Mouse (Mus musculus) thymus, adult 2 months (tissue): ENCODE measurements around the gene Armc3. TPM values are rescaled to one million over a fixed set of nuclear protein-coding genes. Genes with fewer than 3 reads are reported as not detected.

ENCODE experiments used
- DNase-seq: peaks from one replicate; pipeline ENCODE4 v3.0.0; 2021
- H3K27ac ChIP-seq: fragments of 200-500 bp; 2 replicates; pipeline ENCODE4 v1.5.1; 2012; ENCODE audit warnings: low read length, control low read depth; ENCODE audit not compliant: control insufficient read depth, insufficient read depth
- H3K27me3 ChIP-seq: fragments of 200-500 bp; 2 replicates; pipeline ENCODE4 v1.6.1; 2012; ENCODE audit warnings: mild to moderate bottlenecking, low read length, moderate library complexity, mixed read lengths; ENCODE audit not compliant: control insufficient read depth, insufficient read depth
- H3K36me3 ChIP-seq: fragments of 200-500 bp; 2 replicates; pipeline ENCODE4 v1.6.1; 2012; ENCODE audit warnings: mild to moderate bottlenecking, low read length, moderate library complexity; ENCODE audit not compliant: control insufficient read depth, insufficient read depth
- H3K4me1 ChIP-seq: fragments of 200-500 bp; replicated peaks from 2 replicates; pipeline ENCODE4 v1.6.1; 2012; ENCODE audit warnings: low read length; ENCODE audit not compliant: control insufficient read depth, insufficient read depth
- H3K4me3 ChIP-seq: fragments of 200-500 bp; 2 replicates; pipeline ENCODE4 v1.5.1; 2012; ENCODE audit warnings: mild to moderate bottlenecking, low read length, control low read depth, moderate library complexity; ENCODE audit not compliant: control insufficient read depth, insufficient read depth
- CTCF ChIP-seq: fragments of 200-500 bp; IDR thresholded peaks from 2 replicates; pipeline ENCODE4 v1.5.1; 2012; ENCODE audit warnings: mild to moderate bottlenecking, control low read depth, low read length, moderate library complexity, borderline replicate concordance; ENCODE audit not compliant: control insufficient read depth, poor library complexity, insufficient read depth; ENCODE audit errors: extremely low read depth
- POLR2A ChIP-seq: fragments of 200-500 bp; IDR thresholded peaks from 2 replicates; pipeline ENCODE4 v1.6.1; 2012; ENCODE audit warnings: mild to moderate bottlenecking, low read length, control low read depth, moderate library complexity; ENCODE audit not compliant: control insufficient read depth, poor library complexity, insufficient read depth; ENCODE audit errors: extremely low read depth
- WGBS: fragments of 180-500 bp; shearing (Covaris S2); methylation state at CpG from one replicate; pipeline ENCODE4 v1.1.7; 2018; 5-methylcytosine and 5-hydroxymethylcytosine counted together
- polyA plus RNA-seq: library from polyadenylated mRNA; depleted of rRNA; stranded (reverse); fragments of >200 nt; gene quantifications from 2 replicates; pipeline ENCODE4 v1.2.3, GENCODE M21; 2012

Armc3 gene
- polyA plus RNA-seq, 1 experiment = 0.11 TPM

- H3K27me3 ChIP-seq = no peaks in the 10 kb centered on the region
- no peak overlapping the region for H3K4me3 ChIP-seq
- H3K36me3 ChIP-seq = no peaks in the 10 kb centered on the region
- no peak overlapping the region for H3K27ac ChIP-seq
- no peak for DNase-seq
- WGBS = 7% methylated on average over 1 of the region's 1 CpGs
- no peak for TF ChIP-seq POLR2A
- TF ChIP-seq CTCF = no peak
- H3K4me1 ChIP-seq = no peaks in the 10 kb centered on the region
Measured at GRCm38 (mm10) chr2:19176827-19177236, 22.3 kb upstream of the Armc3 start.

- Histone ChIP-seq H3K4me1 (peaks cover 6% of the 10 kb centered on the region), H3K4me3 (peak overlapping the region; percentile 47; the same call in 1 of the 2 replicates), H3K36me3 (no peaks in the 10 kb centered on the region), H3K27ac (no peak overlapping the region), H3K27me3 (no peaks in the 10 kb centered on the region)
- TF ChIP-seq CTCF = no peak
- no peak for TF ChIP-seq POLR2A
- DNase-seq = no peak
- 34% methylated on average over 13 of the region's 13 CpGs for WGBS
Measured at GRCm38 (mm10) chr2:19199366-19199853, 308 bp downstream of the Armc3 start.

DNA sequence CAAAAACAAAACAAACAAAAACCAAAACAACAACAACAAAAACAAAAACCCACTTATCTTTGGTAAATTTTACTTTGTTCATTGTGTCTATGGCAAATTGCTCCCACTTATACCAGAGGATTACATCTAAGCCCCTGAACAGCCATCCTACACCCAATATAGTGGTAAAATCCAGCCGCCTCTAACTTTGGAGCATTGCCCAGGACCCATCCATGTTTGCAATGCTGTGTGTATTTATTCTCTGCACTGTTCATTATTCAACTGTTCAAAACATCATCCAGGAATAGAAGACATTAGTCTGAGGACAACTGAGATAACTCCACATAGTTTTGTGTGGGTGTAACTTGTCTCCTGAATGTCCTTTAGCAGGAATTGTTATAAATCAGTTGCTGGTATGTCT lies 1.0 kb downstream of the Armc3 start:
- Histone ChIP-seq H3K27me3 (no peaks in the 10 kb centered on the region), H3K27ac (no peak overlapping the region), H3K4me1 (peaks cover 6% of the 10 kb centered on the region), H3K36me3 (no peaks in the 10 kb centered on the region), H3K4me3 (no peak overlapping the region)
- WGBS = 91% methylated on average over 1 of the region's 1 CpGs
- DNase-seq = no peak
- TF ChIP-seq CTCF (no peak), POLR2A (no peak)

DNA sequence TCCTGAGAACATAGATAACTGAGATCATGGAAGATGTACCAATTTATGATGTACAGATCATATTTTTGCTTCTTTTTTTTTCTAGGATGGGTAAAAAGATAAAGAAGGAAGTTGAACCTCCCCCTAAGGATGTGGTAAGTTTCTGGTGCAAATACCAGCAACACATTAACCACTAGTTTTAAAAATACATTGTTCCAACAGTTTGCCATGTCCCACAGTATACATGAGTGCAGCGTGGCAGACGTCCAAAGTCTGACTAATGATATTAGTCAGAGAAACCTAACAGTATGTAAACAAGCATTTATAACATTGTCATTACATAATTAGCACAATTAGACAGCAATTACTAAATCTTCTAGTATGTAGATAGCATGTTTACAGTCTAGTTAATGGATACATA lies 2.6 kb downstream of the Armc3 start:
- Histone ChIP-seq H3K4me1 (peaks cover 6% of the 10 kb centered on the region), H3K4me3 (no peak overlapping the region), H3K36me3 (no peaks in the 10 kb centered on the region), H3K27me3 (no peaks in the 10 kb centered on the region), H3K27ac (no peak overlapping the region)
- 12% methylated on average over 2 of the region's 2 CpGs for WGBS
- no peak for TF ChIP-seq POLR2A
- TF ChIP-seq CTCF = no peak
- no peak for DNase-seq

- H3K36me3 ChIP-seq = no peaks in the 10 kb centered on the region
- H3K27ac ChIP-seq = no peak overlapping the region
- no peak for DNase-seq
- no peaks in the 10 kb centered on the region for H3K27me3 ChIP-seq
- TF ChIP-seq CTCF (no peak), POLR2A (no peak)
- no peak overlapping the region for H3K4me3 ChIP-seq
- 76% methylated on average over 5 of the region's 5 CpGs for WGBS
- no peaks in the 10 kb centered on the region for H3K4me1 ChIP-seq
Measured at GRCm38 (mm10) chr2:19234305-19234704, 35.2 kb downstream of the Armc3 start.

GRCm38 (mm10) chr2:19235193-19235592 lies 36.1 kb downstream of the Armc3 start:
- Histone ChIP-seq H3K27me3 (no peaks in the 10 kb centered on the region), H3K36me3 (no peaks in the 10 kb centered on the region), H3K4me3 (no peak overlapping the region), H3K27ac (no peak overlapping the region), H3K4me1 (no peaks in the 10 kb centered on the region)
- TF ChIP-seq CTCF = no peak
- TF ChIP-seq POLR2A = no peak
- 43% methylated on average over 2 of the region's 2 CpGs for WGBS
- no peak for DNase-seq

DNA sequence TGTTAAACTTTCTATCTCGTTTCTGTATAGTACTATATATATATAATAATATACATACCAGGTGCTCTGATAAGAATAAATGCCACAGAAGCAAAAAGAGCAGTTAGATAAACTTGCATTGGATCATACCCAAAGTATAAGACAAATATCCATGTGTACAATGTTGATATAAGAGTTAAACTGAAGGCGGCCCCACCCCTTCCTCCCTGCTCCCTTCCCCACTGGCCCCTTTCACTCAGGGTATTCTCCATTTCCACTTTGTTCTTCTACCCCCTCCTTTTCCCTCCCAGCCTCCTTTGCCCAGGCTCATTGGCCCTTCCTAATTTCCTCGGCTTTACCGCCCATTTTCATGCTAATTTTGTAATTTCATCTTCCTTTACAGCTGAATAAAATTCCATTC lies 36.5 kb downstream of the Armc3 start:
- H3K4me1 ChIP-seq = no peaks in the 10 kb centered on the region
- no peak for DNase-seq
- no peaks in the 10 kb centered on the region for H3K27me3 ChIP-seq
- 84% methylated on average over 4 of the region's 4 CpGs for WGBS
- no peak overlapping the region for H3K4me3 ChIP-seq
- H3K27ac ChIP-seq = no peak overlapping the region
- TF ChIP-seq POLR2A (no peak), CTCF (no peak)
- H3K36me3 ChIP-seq = no peaks in the 10 kb centered on the region

DNA sequence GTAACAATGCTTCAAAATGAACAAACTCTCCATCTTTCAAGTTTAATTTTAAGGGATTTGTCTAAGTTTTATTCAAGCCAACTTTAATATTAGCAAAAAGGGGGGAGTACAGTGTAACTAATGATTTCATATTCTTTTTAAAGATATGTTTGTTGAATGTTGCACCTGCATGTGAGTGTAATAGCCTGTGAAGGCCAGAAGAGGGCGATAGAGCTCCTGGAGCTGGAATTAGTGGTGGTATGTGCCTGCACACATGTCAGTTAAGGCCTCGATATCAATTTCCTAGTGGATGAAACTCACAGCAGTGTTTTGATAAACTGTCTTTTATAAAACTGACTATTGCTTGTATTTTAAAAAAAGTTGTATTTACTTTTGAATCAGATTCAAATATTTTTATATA lies 39.7 kb downstream of the Armc3 start:
- TF ChIP-seq POLR2A (no peak), CTCF (no peak)
- WGBS = 87% methylated on average over 2 of the region's 2 CpGs

More for the DNA sequence above, 39.7 kb downstream of the Armc3 start:
- Histone ChIP-seq H3K27ac (no peak overlapping the region), H3K4me3 (no peak overlapping the region), H3K27me3 (no peaks in the 10 kb centered on the region), H3K4me1 (no peaks in the 10 kb centered on the region), H3K36me3 (no peaks in the 10 kb centered on the region)
- peak; percentile 13 for DNase-seq
